Mouse (Mus musculus) naive thymus-derived CD4-positive, alpha-beta T cell, adult 2 months (primary cell): ENCODE data around the gene Arih1.

Experiments used
- DNase-seq: peaks from one replicate; pipeline ENCODE4 v3.0.0-alpha.2; 2011; ENCODE audit warnings: low read depth

Gene Arih1

GRCm38 (mm10) chr9:59486549-59487065 lies at the start of gene Arih1:
Gene Arih1, minus strand, starts transcription at chr9:59486618.
- peak; percentile 99 for DNase-seq

GRCm38 (mm10) chr9:59533889-59534288 lies 47.5 kb upstream of the Arih1 start:
- DNase-seq, result no peak

GRCm38 (mm10) chr9:59533422-59533821 lies 47.0 kb upstream of the Arih1 start:
- no peak for DNase-seq

GRCm38 (mm10) chr9:59531645-59532044 lies 45.2 kb upstream of the Arih1 start:
- DNase-seq, result no peak

GRCm38 (mm10) chr9:59528274-59528673 lies 41.9 kb upstream of the Arih1 start:
- DNase-seq, result no peak

- no peak for DNase-seq
Observed at GRCm38 (mm10) chr9:59527580-59527979, 41.2 kb upstream of the Arih1 start.

- DNase-seq, result no peak
Observed at GRCm38 (mm10) chr9:59526727-59527126, 40.3 kb upstream of the Arih1 start.

GRCm38 (mm10) chr9:59522906-59523305 lies 36.5 kb upstream of the Arih1 start:
- DNase-seq, result no peak

- no peak for DNase-seq
Observed at GRCm38 (mm10) chr9:59519396-59519795, 33.0 kb upstream of the Arih1 start.

GRCm38 (mm10) chr9:59518976-59519375 lies 32.6 kb upstream of the Arih1 start:
- DNase-seq, result no peak

- no peak for DNase-seq
Observed at GRCm38 (mm10) chr9:59517127-59517526, 30.7 kb upstream of the Arih1 start.

GRCm38 (mm10) chr9:59515069-59515468 lies 28.7 kb upstream of the Arih1 start:
- DNase-seq, result no peak

- DNase-seq, result no peak
Observed at GRCm38 (mm10) chr9:59512381-59512780, 26.0 kb upstream of the Arih1 start.

GRCm38 (mm10) chr9:59508146-59508545 lies 21.7 kb upstream of the Arih1 start:
- no peak for DNase-seq

- DNase-seq, result no peak
Observed at GRCm38 (mm10) chr9:59487331-59487730, 913 bp upstream of the Arih1 start.

GRCm38 (mm10) chr9:59486076-59486518 lies 321 bp downstream of the Arih1 start:
- no peak for DNase-seq

GRCm38 (mm10) chr9:59485511-59486075 lies 825 bp downstream of the Arih1 start:
- DNase-seq, result peak; percentile 73

- DNase-seq, result no peak
Observed at GRCm38 (mm10) chr9:59484760-59485159, 1.7 kb downstream of the Arih1 start.

GRCm38 (mm10) chr9:59482419-59482818 lies 4.0 kb downstream of the Arih1 start:
- peak; percentile 77 for DNase-seq

- no peak for DNase-seq
Observed at GRCm38 (mm10) chr9:59476617-59477016, 9.8 kb downstream of the Arih1 start.

GRCm38 (mm10) chr9:59474838-59475237 lies 11.6 kb downstream of the Arih1 start:
- DNase-seq, result no peak

GRCm38 (mm10) chr9:59473171-59473570 lies 13.2 kb downstream of the Arih1 start:
- DNase-seq, result no peak

- DNase-seq, result no peak
Observed at GRCm38 (mm10) chr9:59469446-59469845, 17.0 kb downstream of the Arih1 start.

- DNase-seq, result no peak
Observed at GRCm38 (mm10) chr9:59464293-59464692, 22.1 kb downstream of the Arih1 start.
